Mouse (Mus musculus): ENCODE measurements at regions not wholly inside any gene's neighbourhood (a gene's known extent, or its start where the extent isn't known, plus 50 kb on each side); places are given as distances from the start of the nearest gene placed in this dataset.

DNA sequence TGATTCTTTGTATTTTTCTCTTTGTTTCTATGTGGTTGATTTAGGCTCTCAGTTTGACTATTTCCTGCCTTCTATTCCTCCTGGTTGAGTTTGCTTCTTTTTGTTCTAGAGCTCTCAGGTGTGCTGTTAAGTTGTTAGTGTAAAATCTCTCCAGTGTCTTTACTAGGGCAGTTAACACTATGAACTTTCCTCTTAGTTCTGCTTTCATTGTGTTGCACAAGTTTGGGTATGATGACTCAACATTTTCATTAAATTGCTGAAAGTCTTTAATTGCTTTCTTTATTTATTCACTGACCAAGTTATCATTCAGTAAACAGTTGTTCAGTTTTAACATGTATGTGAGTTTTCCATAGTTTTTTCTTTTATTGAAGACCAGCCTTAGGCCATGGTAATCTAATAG, 772.9 kb upstream of the Marcks start:
- no peak overlapping the region for H3K4me3 ChIP-seq (ENCODE audit: low read depth, low read length)
- ATAC-seq (replicated peaks; ENCODE audit: insufficient number of reproducible peaks, low FRiP score, low TSS enrichment), result no peak
- no peak overlapping the region for H3K27ac ChIP-seq (ENCODE audit: low read depth, low read length)
- H3K9me3 ChIP-seq (replicated peaks; ENCODE audit: control insufficient read depth, low read length), result no peaks in the 10 kb centered on the region
- H3K4me1 ChIP-seq (ENCODE audit: control insufficient read depth, insufficient read depth, low read length), result no peaks in the 10 kb centered on the region
- H3K9ac ChIP-seq (ENCODE audit: low read depth, low read length), result no peak overlapping the region
- no peaks in the 10 kb centered on the region for H3K36me3 ChIP-seq (ENCODE audit: control insufficient read depth, insufficient read depth, low read length)
- H3K27me3 ChIP-seq (ENCODE audit: control insufficient read depth, insufficient read depth, low read length), result no peaks in the 10 kb centered on the region
- no peak overlapping the region for H3K4me2 ChIP-seq

DNA sequence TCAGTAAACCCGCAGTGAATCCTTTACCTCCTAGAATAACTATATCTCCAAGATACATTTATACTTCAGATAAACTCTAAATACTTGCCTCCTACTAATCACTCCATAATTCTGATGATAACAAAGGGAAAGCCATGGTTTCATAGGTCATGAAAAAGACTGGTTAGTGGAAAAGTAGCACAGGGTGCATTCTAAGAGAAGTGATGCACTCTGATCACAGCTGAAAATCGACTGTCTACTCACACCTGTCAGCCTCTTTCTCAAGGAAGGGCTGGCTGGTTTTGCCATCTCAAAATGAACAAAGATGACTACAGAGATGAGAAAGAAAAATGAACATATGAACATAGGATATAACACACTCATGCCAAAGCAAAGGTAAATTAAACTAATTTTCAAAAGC, 769.6 kb upstream of the Marcks start:
- no peak overlapping the region for H3K27ac ChIP-seq (ENCODE audit: low read depth, low read length)
- no peaks in the 10 kb centered on the region for H3K9me3 ChIP-seq (replicated peaks; ENCODE audit: control insufficient read depth, low read length)
- no peaks in the 10 kb centered on the region for H3K4me1 ChIP-seq (ENCODE audit: control insufficient read depth, insufficient read depth, low read length)
- H3K4me2 ChIP-seq, result no peak overlapping the region
- 62% methylated on average over 2 of the region's 2 CpGs for WGBS (ENCODE audit: insufficient replicate concordance)
- H3K27me3 ChIP-seq (ENCODE audit: control insufficient read depth, insufficient read depth, low read length), result no peaks in the 10 kb centered on the region
- H3K36me3 ChIP-seq (ENCODE audit: control insufficient read depth, insufficient read depth, low read length), result no peaks in the 10 kb centered on the region
- ATAC-seq (replicated peaks; ENCODE audit: insufficient number of reproducible peaks, low FRiP score, low TSS enrichment), result no peak
- H3K4me3 ChIP-seq (ENCODE audit: low read depth, low read length), result no peak overlapping the region
- H3K9ac ChIP-seq (ENCODE audit: low read depth, low read length), result no peak overlapping the region

DNA sequence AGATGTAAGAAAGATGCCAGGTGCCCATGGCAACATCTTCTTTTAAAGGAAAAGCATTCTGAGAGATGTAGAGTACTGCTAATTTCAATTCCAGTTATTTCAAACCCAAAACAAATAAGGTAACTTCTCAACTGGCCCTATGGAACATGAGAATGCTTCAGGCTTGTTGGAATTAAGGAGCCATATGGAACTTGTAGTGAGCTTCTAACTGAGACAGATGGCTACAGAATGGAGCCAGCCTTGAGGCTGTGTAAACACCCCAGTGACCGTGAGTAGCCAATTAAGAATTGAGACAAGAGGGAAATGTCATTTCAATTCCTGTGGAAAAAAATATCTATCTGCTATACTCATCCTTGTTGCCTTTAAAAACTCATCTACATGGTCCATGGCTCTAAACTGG, 769.0 kb upstream of the Marcks start:
- ATAC-seq (replicated peaks; ENCODE audit: insufficient number of reproducible peaks, low FRiP score, low TSS enrichment), result no peak
- Histone ChIP-seq H3K36me3 (ENCODE audit: control insufficient read depth, insufficient read depth, low read length) (no peaks in the 10 kb centered on the region), H3K27ac (ENCODE audit: low read depth, low read length) (no peak overlapping the region), H3K27me3 (ENCODE audit: control insufficient read depth, insufficient read depth, low read length) (no peaks in the 10 kb centered on the region), H3K4me3 (ENCODE audit: low read depth, low read length) (no peak overlapping the region), H3K4me1 (ENCODE audit: control insufficient read depth, insufficient read depth, low read length) (no peaks in the 10 kb centered on the region), H3K9ac (ENCODE audit: low read depth, low read length) (no peak overlapping the region), H3K4me2 (no peak overlapping the region), H3K9me3 (replicated peaks; ENCODE audit: control insufficient read depth, low read length) (no peaks in the 10 kb centered on the region)
- WGBS (ENCODE audit: insufficient replicate concordance), result 45% methylated on average over 1 of the region's 1 CpGs

DNA sequence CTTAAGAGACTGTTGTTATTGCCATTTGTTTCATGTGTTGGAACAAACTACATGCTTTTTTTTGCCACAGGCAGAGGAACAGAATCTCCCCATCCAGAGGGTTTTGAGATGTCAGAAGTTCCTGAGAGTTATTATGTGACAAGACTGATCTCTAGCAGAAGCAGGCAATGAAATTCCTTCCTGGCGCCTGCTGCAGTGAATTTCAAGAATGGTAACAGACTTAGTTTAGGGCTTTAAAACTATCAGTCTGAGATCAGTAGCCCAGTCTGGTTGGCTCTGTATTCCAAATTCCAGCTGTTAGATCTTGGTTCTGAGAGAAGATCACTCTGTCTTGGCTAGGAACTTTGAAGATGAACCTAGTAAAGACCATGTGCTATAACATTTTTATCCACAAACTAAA, 749.2 kb upstream of the Marcks start:
- H3K9ac ChIP-seq (ENCODE audit: low read depth, low read length), result no peak overlapping the region
- H3K4me1 ChIP-seq (ENCODE audit: control insufficient read depth, insufficient read depth, low read length), result no peaks in the 10 kb centered on the region
- no peak for ATAC-seq (replicated peaks; ENCODE audit: insufficient number of reproducible peaks, low FRiP score, low TSS enrichment)
- H3K4me2 ChIP-seq, result no peak overlapping the region
- no peak overlapping the region for H3K4me3 ChIP-seq (ENCODE audit: low read depth, low read length)
- no peaks in the 10 kb centered on the region for H3K27me3 ChIP-seq (ENCODE audit: control insufficient read depth, insufficient read depth, low read length)
- H3K27ac ChIP-seq (ENCODE audit: low read depth, low read length), result no peak overlapping the region
- H3K36me3 ChIP-seq (ENCODE audit: control insufficient read depth, insufficient read depth, low read length), result no peaks in the 10 kb centered on the region
- WGBS (ENCODE audit: insufficient replicate concordance), result 31% methylated on average over 1 of the region's 1 CpGs
- H3K9me3 ChIP-seq (replicated peaks; ENCODE audit: control insufficient read depth, low read length), result no peaks in the 10 kb centered on the region

DNA sequence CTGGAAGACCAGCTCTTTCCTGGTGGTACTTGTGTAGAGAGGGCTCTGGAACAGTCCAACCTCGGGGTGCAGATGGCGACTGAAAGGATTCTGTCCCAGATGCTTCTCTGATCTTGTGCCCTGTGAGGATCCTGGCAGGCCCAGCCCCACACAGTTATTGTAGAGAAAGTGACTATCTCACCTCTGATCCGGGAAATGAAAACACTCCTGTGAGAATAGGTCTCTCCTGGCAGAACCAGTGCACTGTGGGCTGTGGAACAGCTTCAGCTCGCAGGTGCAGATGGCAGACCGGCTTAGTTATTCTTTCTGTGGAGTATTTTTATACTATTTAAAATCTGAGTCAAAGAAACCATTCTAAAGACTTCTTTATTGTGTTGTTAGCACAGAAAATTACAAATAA, 742.1 kb upstream of the Marcks start:
- Histone ChIP-seq H3K4me2 (no peak overlapping the region), H3K27me3 (ENCODE audit: control insufficient read depth, insufficient read depth, low read length) (no peaks in the 10 kb centered on the region), H3K36me3 (ENCODE audit: control insufficient read depth, insufficient read depth, low read length) (no peaks in the 10 kb centered on the region), H3K9ac (ENCODE audit: low read depth, low read length) (no peak overlapping the region), H3K27ac (ENCODE audit: low read depth, low read length) (no peak overlapping the region), H3K4me3 (ENCODE audit: low read depth, low read length) (no peak overlapping the region), H3K9me3 (replicated peaks; ENCODE audit: control insufficient read depth, low read length) (no peaks in the 10 kb centered on the region), H3K4me1 (ENCODE audit: control insufficient read depth, insufficient read depth, low read length) (no peaks in the 10 kb centered on the region)
- 73% methylated on average over 5 of the region's 5 CpGs for whole genome bisulfite sequencing (ENCODE audit: insufficient replicate concordance)
- no peak for ATAC-seq (replicated peaks; ENCODE audit: insufficient number of reproducible peaks, low FRiP score, low TSS enrichment)

DNA sequence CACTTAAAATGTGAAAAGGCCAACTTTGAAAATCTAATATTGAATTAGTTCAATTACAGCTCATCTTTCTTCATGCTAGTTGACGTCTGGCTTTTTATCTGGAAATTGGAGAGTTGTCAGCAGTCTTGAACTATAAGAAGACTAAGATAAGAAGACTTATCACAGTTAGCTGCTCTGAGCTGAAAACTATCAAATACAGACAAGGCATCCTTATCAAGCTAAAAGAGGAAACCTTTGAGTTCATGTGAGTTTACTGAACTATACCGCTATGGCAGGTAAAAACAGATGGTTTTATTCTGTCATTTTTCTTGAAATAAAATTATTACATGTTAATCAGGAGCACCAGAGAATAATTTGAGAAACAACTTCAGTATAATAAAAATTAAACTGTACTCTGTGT, 735.2 kb upstream of the Marcks start:
- Histone ChIP-seq H3K9me3 (replicated peaks; ENCODE audit: control insufficient read depth, low read length) (no peaks in the 10 kb centered on the region), H3K4me2 (no peak overlapping the region)
- 29% methylated on average over 2 of the region's 2 CpGs for WGBS (ENCODE audit: insufficient replicate concordance)

DNA sequence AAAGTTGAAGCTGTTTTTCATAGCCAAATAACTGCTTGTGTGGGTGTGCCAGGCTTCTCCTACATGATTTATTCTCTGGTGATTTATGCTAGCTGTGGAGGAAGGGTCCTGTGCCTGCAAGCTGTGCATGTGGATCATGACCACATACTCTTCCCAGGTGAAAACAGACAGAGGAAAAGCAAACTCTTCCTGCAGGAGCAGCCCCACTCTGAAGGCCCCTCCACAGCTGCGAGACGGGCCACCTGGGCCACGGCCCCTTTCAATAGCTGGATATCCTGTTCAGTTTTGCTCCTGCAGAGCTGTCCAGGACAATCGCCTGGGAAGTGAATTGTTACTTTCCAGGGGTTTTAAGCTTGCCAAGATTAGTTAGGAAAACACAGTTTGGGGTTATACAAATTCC, 722.3 kb upstream of the Marcks start:
- no peak overlapping the region for H3K9ac ChIP-seq (ENCODE audit: low read depth, low read length)
- WGBS (ENCODE audit: insufficient replicate concordance), result 69% methylated on average over 4 of the region's 4 CpGs
- H3K27ac ChIP-seq (ENCODE audit: low read depth, low read length), result no peak overlapping the region; the same call in 1 of the 2 replicates
- H3K36me3 ChIP-seq (ENCODE audit: control insufficient read depth, insufficient read depth, low read length), result no peaks in the 10 kb centered on the region
- no peak overlapping the region for H3K4me2 ChIP-seq
- ATAC-seq (replicated peaks; ENCODE audit: insufficient number of reproducible peaks, low FRiP score, low TSS enrichment), result no peak
- no peaks in the 10 kb centered on the region for H3K27me3 ChIP-seq (ENCODE audit: control insufficient read depth, insufficient read depth, low read length)
- H3K4me1 ChIP-seq (ENCODE audit: control insufficient read depth, insufficient read depth, low read length), result no peaks in the 10 kb centered on the region
- H3K4me3 ChIP-seq (ENCODE audit: low read depth, low read length), result no peak overlapping the region
- no peaks in the 10 kb centered on the region for H3K9me3 ChIP-seq (replicated peaks; ENCODE audit: control insufficient read depth, low read length)

More for the DNA sequence above, 735.2 kb upstream of the Marcks start:
- no peak overlapping the region for H3K27ac ChIP-seq (ENCODE audit: low read depth, low read length)
- no peaks in the 10 kb centered on the region for H3K27me3 ChIP-seq (ENCODE audit: control insufficient read depth, insufficient read depth, low read length)
- no peak overlapping the region for H3K9ac ChIP-seq (ENCODE audit: low read depth, low read length)
- no peak overlapping the region for H3K4me3 ChIP-seq (ENCODE audit: low read depth, low read length)
- H3K36me3 ChIP-seq (ENCODE audit: control insufficient read depth, insufficient read depth, low read length), result no peaks in the 10 kb centered on the region
- no peaks in the 10 kb centered on the region for H3K4me1 ChIP-seq (ENCODE audit: control insufficient read depth, insufficient read depth, low read length)
- ATAC-seq (replicated peaks; ENCODE audit: insufficient number of reproducible peaks, low FRiP score, low TSS enrichment), result no peak

DNA sequence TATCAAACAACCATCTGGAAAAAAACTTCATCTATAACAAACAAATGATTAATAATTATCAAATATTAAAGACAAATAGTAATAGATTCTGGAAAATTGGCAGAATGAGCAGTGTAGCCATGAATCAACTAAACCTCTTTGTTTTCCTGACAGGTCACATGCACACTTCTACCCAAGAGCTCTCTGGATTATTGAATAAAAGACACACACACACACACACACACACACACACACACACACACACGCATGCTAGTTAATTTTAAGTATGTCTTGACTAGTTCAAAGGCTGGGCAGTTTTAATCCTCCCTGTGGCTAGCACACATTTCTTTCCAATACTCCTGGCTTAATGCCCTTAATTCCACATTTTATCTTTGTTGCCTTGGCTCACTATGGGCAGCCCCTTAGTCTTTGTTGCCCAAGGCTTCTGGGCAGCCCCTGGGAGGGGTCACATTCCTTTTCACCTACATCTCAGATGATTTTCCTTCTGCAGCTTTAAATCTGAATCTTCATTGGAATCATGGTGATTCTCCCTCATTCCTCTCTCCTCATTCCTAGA, 710.6 kb upstream of the Marcks start:
- Histone ChIP-seq H3K4me1 (ENCODE audit: control insufficient read depth, insufficient read depth, low read length) (no peaks in the 10 kb centered on the region), H3K27ac (ENCODE audit: low read depth, low read length) (no peak overlapping the region), H3K4me2 (no peak overlapping the region), H3K27me3 (ENCODE audit: control insufficient read depth, insufficient read depth, low read length) (no peaks in the 10 kb centered on the region), H3K9me3 (replicated peaks; ENCODE audit: control insufficient read depth, low read length) (peaks cover 5% of the 10 kb centered on the region; the same call in 1 of the 2 replicates), H3K36me3 (ENCODE audit: control insufficient read depth, insufficient read depth, low read length) (no peaks in the 10 kb centered on the region), H3K4me3 (ENCODE audit: low read depth, low read length) (no peak overlapping the region), H3K9ac (ENCODE audit: low read depth, low read length) (no peak overlapping the region)
- no peak for ATAC-seq (replicated peaks; ENCODE audit: insufficient number of reproducible peaks, low FRiP score, low TSS enrichment)
- 93% methylated on average over 1 of the region's 1 CpGs for WGBS (ENCODE audit: insufficient replicate concordance)

DNA sequence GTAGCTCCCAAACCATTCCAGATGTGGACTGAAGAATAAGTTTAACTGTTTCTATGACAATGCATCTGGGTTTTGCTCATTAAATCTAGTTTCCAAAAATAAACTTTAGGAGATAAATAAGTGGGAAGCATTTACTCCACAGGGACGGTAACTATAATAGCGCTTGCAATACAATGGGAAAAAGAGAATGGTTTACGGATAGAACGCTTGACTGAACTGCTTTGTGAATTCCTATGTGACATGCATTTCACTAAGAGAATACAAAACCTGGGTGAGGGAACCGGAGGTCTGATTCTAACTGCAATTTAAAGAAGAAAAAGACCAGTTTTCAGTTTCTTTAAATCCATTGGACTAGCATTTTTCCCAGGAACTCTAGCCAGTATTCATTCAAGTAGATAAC, 704.1 kb upstream of the Marcks start:
- H3K36me3 ChIP-seq (ENCODE audit: control insufficient read depth, insufficient read depth, low read length), result no peaks in the 10 kb centered on the region
- H3K4me2 ChIP-seq, result no peak overlapping the region
- no peak for ATAC-seq (replicated peaks; ENCODE audit: insufficient number of reproducible peaks, low FRiP score, low TSS enrichment)
- H3K4me3 ChIP-seq (ENCODE audit: low read depth, low read length), result no peak overlapping the region
- no peaks in the 10 kb centered on the region for H3K4me1 ChIP-seq (ENCODE audit: control insufficient read depth, insufficient read depth, low read length)
- H3K9me3 ChIP-seq (replicated peaks; ENCODE audit: control insufficient read depth, low read length), result no peaks in the 10 kb centered on the region
- H3K27me3 ChIP-seq (ENCODE audit: control insufficient read depth, insufficient read depth, low read length), result no peaks in the 10 kb centered on the region
- no peak overlapping the region for H3K27ac ChIP-seq (ENCODE audit: low read depth, low read length)
- no peak overlapping the region for H3K9ac ChIP-seq (ENCODE audit: low read depth, low read length)
- WGBS (ENCODE audit: insufficient replicate concordance), result 71% methylated on average over 5 of the region's 5 CpGs

Measured in heart, embryonic 11.5 days (tissue).